In genomic region chr14:77034175-77034915, GRCm38 (mm10) we compare ENCODE assay signal across 11 mouse cellular contexts. TPM values are rescaled to one million over a fixed set of nuclear protein-coding genes. Genes with fewer than 3 reads are reported as not detected.
DNase-seq lines count a peak whose midpoint lies in the region; ATAC-seq lines count a peak whose summit lies in the region.
"Had no signal": no experiment of that assay in that cellular context is flagged by ENCODE, and none has a peak within 500 bp of the region (broad histone marks: within the 10 kb centered on the region; RNA-seq: fewer than 3 reads in every experiment).

No protein-coding gene starts in this region.

- DNase-seq in heart, adult 8-10 months (ENCODE audit: low spot score), result peak; percentile 44
- DNase-seq in heart, postnatal 14 days, result no peak
- peak; percentile 12 to 14 for DNase-seq in B cell, adult 2 months
- peak; percentile 34 for DNase-seq in c-Kit-positive CD71-negative TER-119-negative erythroid progenitor cells, embryonic 14.5 days (ENCODE audit: low read depth)
- DNase-seq in cerebellum, adult 8-10 months, result no peak
- DNase-seq in adrenal gland, adult 8-10 months, result no peak
- DNase-seq in hindbrain, embryonic 10.5 days (ENCODE audit: low spot score), result no peak
- DNase-seq: cerebellum, adult 9-11 months; kidney, adult 18-20 months had no signal

- intact Hi-C loops in heart, postnatal 14 days (cut with DNase I), result no loop called here

- H3K36me3 ChIP-seq in hindbrain, embryonic 10.5 days, result no peaks in the 10 kb centered on the region
- H3K36me3 ChIP-seq: limb, embryonic 15.5 days had no signal

- H3K4me1 ChIP-seq in hindbrain, embryonic 10.5 days (replicated peaks), result peaks cover 26% of the 10 kb centered on the region

- WGBS in hindbrain, embryonic 10.5 days, result 70% methylated on average over 7 of the region's 7 CpGs

- peak; percentile 63 for ATAC-seq in megakaryocyte progenitor cell, adult 5-6 weeks (replicated peaks; ENCODE audit: poor library complexity)

- H3K4me3 ChIP-seq in hindbrain, embryonic 10.5 days, result no peak overlapping the region
- H3K4me3 ChIP-seq: limb, embryonic 15.5 days had no signal

- no peak overlapping the region for H3K27ac ChIP-seq in hindbrain, embryonic 10.5 days
- H3K27ac ChIP-seq: limb, embryonic 15.5 days had no signal

- peaks cover 5% of the 10 kb centered on the region; the same call in 1 of the 2 replicates for H3K27me3 ChIP-seq in hindbrain, embryonic 10.5 days (ENCODE audit: insufficient read depth, poor library complexity, severe bottlenecking)
- H3K27me3 ChIP-seq: limb, embryonic 15.5 days had no signal

- no peaks in the 10 kb centered on the region for H3K9me3 ChIP-seq in hindbrain, embryonic 10.5 days
- H3K9me3 ChIP-seq: limb, embryonic 15.5 days had no signal

RNA-seq across cellular contexts. Expression of gene Ccdc122, which starts 2.2 kb away (rescaled TPM):
- total RNA-seq in heart, adult 8-10 months (2022), result 1 to 10 TPM in 3 of 4 experiments, under 1 TPM in 1; 0.90 to 1.8 (median 1.3) TPM
- under 1 TPM; 0.49 to 0.74 TPM for total RNA-seq in heart, postnatal 14 days (2021)
- total RNA-seq in megakaryocyte progenitor cell, adult 5-6 weeks (2015), result 14.8 and 15.3 TPM in 2 replicates
- 12.1 and 19.2 TPM in 2 replicates for total RNA-seq in megakaryocyte progenitor cell, adult 5-6 weeks (2017)
- 10 to 100 TPM in 1 of 4 experiments, 1 to 10 TPM in 3; 6.4 to 10.5 (median 8.4) TPM for total RNA-seq in adrenal gland, adult 8-10 months (2022)
- polyA plus RNA-seq in hindbrain, embryonic 10.5 days (2016; fragmentation: Nextera tagmentation; extraction: Ambion mirVana), result 0.95 TPM in 2 replicates

RNA-seq across cellular contexts. Expression of gene Lacc1, which starts 2.4 kb away (rescaled TPM):
- total RNA-seq in heart, adult 8-10 months (2022), result 1 to 10 TPM; 2.4 to 4.3 (median 3.4) TPM
- total RNA-seq in heart, postnatal 14 days (2021), result 1 to 10 TPM; 2.7 TPM
- total RNA-seq in megakaryocyte progenitor cell, adult 5-6 weeks (2015), result 16.8 and 17.1 TPM in 2 replicates
- total RNA-seq in megakaryocyte progenitor cell, adult 5-6 weeks (2017), result 7.4 and 11.0 TPM in 2 replicates
- 10 to 100 TPM in 2 of 4 experiments, 1 to 10 TPM in 2; 7.3 to 16.5 (median 12.1) TPM for total RNA-seq in adrenal gland, adult 8-10 months (2022)
- polyA plus RNA-seq in hindbrain, embryonic 10.5 days (2016; fragmentation: Nextera tagmentation; extraction: Ambion mirVana), result 4.3 and 5.3 TPM in 2 replicates

Comparison
In these comparisons a context has a peak if more than half of its experiments do, and no peak if none do; other contexts are left out.
1. DNase-seq: peak in heart, adult 8-10 months (single experiment), B cell, adult 2 months (2 of 2) and c-Kit-positive CD71-negative TER-119-negative erythroid progenitor cells, embryonic 14.5 days (single experiment); none in heart, postnatal 14 days (0 of 2), cerebellum, adult 8-10 months (single experiment), adrenal gland, adult 8-10 months (single experiment) and hindbrain, embryonic 10.5 days (single experiment).